Mouse (Mus musculus) embryonic facial prominence, embryonic 13.5 days (tissue): ENCODE data around the gene Snai1. TPM values are rescaled to one million over a fixed set of nuclear protein-coding genes. Genes with fewer than 3 reads are reported as not detected.

Experiments used
- ATAC-seq: fragments of 200-750 bp; cut with Nextera tagmentation; 2 replicates; pipeline ENCODE4 v1.8.0; 2017; ENCODE audit warnings: low read depth; ENCODE audit not compliant: insufficient number of reproducible peaks, insufficient read depth, low FRiP score, low TSS enrichment
- H3K27ac ChIP-seq: fragments of 300-500 bp; sonication (generic); 2 replicates; pipeline ENCODE4 v1.5.1; 2015; ENCODE audit warnings: moderate library complexity, mild to moderate bottlenecking, inconsistent platforms
- H3K27me3 ChIP-seq: fragments of 300-500 bp; sonication (generic); 2 replicates; pipeline ENCODE4 v1.6.1; 2015; ENCODE audit warnings: mild to moderate bottlenecking, inconsistent platforms
- H3K36me3 ChIP-seq: fragments of 300-500 bp; sonication (generic); 2 replicates; pipeline ENCODE4 v1.6.1; 2015; ENCODE audit warnings: mild to moderate bottlenecking, inconsistent platforms
- H3K4me1 ChIP-seq: fragments of 300-500 bp; sonication (generic); 2 replicates; pipeline ENCODE4 v1.6.1; 2015; ENCODE audit warnings: inconsistent platforms
- H3K4me2 ChIP-seq: fragments of 300-500 bp; sonication (generic); 2 replicates; pipeline ENCODE4 v1.6.1; 2015; ENCODE audit warnings: moderate library complexity, mild to moderate bottlenecking, inconsistent platforms
- H3K4me3 ChIP-seq: fragments of 300-500 bp; sonication (generic); 2 replicates; pipeline ENCODE4 v1.5.1; 2015; ENCODE audit warnings: mild to moderate bottlenecking, inconsistent platforms
- H3K9ac ChIP-seq: fragments of 300-500 bp; sonication (generic); 2 replicates; pipeline ENCODE4 v1.6.1; 2015; ENCODE audit warnings: mild to moderate bottlenecking, inconsistent platforms
- H3K9me3 ChIP-seq: fragments of 300-500 bp; sonication (generic); 2 replicates; pipeline ENCODE4 v1.6.1; 2016; ENCODE audit warnings: inconsistent platforms
- WGBS: fragments of 180-500 bp; shearing (Covaris S2); methylation state at CpG from one replicate; pipeline ENCODE4 v1.1.7; 2015; ENCODE audit warnings: mixed read lengths; 5-methylcytosine and 5-hydroxymethylcytosine counted together
- polyA plus RNA-seq: library from polyadenylated mRNA; unstranded; fragments of >200 nt; fragmentation: Nextera tagmentation; extraction: Ambion mirVana; gene quantifications from 2 replicates; pipeline ENCODE4 v1.2.1, GENCODE M21; 2015

The Snai1 gene
- 113 and 129 TPM in 2 replicates for polyA plus RNA-seq

DNA sequence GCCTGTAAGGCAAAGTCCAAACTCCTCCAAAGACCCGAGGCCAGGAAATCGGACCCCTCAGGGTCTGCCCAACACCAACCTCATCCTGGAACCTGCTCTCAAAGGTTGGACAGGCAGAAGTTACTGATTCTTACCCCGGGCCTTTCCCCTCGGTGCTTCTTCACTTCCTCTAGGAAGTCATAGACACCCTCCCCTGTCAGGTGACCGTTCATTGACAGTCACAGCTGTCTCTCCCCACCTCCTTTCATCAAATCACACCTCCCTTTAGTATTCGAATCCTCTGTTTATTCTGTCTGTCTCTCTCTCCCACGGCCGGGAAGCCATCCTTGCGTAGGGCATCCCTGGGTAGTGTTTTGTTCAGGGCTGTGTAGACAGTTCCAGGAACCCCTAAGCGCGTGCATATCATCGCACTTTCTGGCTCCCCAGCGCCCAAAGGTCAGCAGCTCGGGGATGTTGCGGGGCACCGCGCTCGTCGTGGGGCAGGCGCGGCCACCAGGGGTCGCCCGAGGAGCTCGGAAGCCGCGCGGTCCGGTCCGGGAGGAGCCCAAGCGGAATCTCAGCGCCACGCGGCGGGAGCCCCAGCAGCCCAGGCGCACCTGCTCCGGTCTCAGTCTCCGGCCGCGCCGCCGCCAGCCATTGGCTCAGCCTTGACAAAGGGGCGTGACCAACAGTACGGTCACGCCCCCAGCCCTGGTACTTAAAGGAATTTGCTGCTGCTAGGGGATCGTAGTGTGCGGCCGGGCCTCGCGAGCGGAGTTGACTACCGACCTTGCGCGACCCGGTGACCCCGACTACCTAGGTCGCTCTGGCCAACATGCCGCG is at the start of gene Snai1:
Gene Snai1, plus strand, starts transcription at position 720 of the 822 bp plus-strand sequence.
- Histone ChIP-seq H3K4me2 (peak within 1 kb of the TSS; percentile 89), H3K9me3 (no peaks in the 10 kb centered on the region), H3K27ac (peak within 1 kb of the TSS; percentile 99), H3K9ac (peak within 1 kb of the TSS; percentile 93), H3K4me3 (peak within 1 kb of the TSS; percentile 82), H3K4me1 (peaks cover 33% of the 10 kb centered on the region), H3K27me3 (peaks cover 16% of the 10 kb centered on the region), H3K36me3 (peaks cover 32% of the 10 kb centered on the region)
- ATAC-seq: peak; percentile 92
- WGBS: under 1% methylated on average over 58 of the region's 58 CpGs

DNA sequence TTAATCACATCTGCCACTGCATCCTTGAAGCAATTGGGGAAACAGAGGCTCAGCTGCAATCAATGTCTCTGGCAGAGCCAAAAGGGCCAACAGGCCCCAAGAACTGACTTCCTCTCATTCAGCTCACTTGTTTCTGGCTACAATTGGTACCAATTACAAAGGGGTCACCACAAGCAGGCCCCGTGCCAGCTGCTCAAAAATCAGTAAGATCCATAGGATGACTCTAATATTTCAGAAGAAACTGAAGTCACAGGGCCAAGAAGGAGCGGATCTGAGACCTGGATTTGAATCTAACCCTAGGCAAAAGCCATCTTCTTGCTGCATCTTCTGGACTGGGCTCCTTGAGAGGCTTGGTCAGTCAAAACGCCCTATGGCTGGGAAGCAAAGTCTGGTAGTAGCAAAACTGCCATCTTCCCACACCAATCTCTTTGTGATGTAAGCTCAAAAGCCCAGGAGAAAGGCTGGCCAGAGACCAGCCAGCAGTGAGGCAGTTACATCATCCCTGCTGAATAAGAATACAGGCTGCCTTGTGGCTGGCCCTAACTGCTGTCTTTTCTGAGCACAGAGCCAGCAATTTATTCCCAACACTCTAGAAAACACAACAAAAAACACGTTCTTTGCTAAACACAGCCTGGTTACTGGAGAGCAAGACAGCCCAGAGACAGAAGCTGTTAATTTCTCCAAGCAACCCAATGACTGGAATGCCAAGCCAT is 47.0 kb upstream of the Snai1 start:
- Histone ChIP-seq H3K36me3 (peaks cover 25% of the 10 kb centered on the region), H3K27ac (no peak overlapping the region), H3K4me3 (peak overlapping the region; percentile 100), H3K4me1 (peaks cover 30% of the 10 kb centered on the region), H3K9me3 (no peaks in the 10 kb centered on the region), H3K27me3 (no peaks in the 10 kb centered on the region), H3K9ac (peak overlapping the region; percentile 97), H3K4me2 (peak overlapping the region; percentile 96)
- no peak for ATAC-seq
- WGBS: 60% methylated on average over 4 of the region's 4 CpGs

DNA sequence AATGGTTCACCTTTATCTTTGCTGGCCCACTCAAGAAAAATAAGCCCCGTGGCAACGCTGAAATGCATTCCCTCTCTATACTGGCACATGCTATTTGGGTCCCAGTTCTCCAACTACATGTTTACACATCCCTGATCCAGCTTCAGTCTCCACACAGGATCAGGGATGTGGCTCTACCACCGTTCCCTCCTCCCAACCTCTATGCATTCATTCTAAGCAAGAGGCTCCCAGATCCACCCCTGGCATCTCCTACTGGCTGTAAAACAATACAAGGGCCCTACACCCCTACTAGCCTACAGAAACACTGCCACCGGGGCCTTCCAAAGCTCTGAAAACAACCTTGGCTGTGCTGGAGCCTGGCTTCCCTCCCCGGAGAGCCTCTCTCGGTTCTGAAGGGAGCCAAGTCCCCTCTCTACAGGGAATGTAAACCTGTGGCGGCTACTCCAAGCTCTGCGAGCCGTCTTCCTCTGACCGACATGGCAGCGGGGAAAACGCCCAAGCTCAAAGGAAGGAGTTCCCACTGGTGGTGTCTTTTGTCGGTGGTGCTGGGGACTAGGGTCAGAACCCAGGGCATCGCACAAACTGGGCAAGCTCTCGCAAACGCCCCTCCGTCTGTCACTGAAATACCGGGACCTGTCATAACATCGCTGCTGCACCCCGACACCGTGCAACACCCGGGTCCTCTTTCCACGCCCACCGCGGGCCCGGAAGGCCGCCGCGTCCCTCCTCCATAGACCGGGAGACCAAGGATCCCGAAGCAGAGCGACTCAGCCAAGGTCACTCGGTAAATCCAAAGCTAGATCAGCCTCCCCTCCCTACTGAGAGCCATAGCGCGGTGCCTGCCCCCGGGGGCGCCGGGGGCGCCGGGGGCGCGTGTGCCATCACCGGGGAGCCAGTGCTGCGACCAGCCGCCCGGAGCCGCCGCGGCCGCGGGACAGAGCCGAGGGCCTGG is 46.0 kb upstream of the Snai1 start, which contains the start of gene Rnf114:
Gene Rnf114, plus strand, starts transcription at position 889 of the 952 bp plus-strand sequence.
- peak within 1 kb of the TSS; percentile 97 for H3K27ac ChIP-seq
- H3K9ac ChIP-seq: peak within 1 kb of the TSS; percentile 97
- H3K4me3 ChIP-seq: peak within 1 kb of the TSS; percentile 100
- H3K4me1 ChIP-seq: peaks cover 30% of the 10 kb centered on the region
- 4% methylated on average over 51 of the region's 52 CpGs for WGBS
- no peaks in the 10 kb centered on the region for H3K9me3 ChIP-seq
- no peak for ATAC-seq
- no peaks in the 10 kb centered on the region for H3K27me3 ChIP-seq
- H3K36me3 ChIP-seq: peaks cover 18% of the 10 kb centered on the region
- peak within 1 kb of the TSS; percentile 96 for H3K4me2 ChIP-seq

DNA sequence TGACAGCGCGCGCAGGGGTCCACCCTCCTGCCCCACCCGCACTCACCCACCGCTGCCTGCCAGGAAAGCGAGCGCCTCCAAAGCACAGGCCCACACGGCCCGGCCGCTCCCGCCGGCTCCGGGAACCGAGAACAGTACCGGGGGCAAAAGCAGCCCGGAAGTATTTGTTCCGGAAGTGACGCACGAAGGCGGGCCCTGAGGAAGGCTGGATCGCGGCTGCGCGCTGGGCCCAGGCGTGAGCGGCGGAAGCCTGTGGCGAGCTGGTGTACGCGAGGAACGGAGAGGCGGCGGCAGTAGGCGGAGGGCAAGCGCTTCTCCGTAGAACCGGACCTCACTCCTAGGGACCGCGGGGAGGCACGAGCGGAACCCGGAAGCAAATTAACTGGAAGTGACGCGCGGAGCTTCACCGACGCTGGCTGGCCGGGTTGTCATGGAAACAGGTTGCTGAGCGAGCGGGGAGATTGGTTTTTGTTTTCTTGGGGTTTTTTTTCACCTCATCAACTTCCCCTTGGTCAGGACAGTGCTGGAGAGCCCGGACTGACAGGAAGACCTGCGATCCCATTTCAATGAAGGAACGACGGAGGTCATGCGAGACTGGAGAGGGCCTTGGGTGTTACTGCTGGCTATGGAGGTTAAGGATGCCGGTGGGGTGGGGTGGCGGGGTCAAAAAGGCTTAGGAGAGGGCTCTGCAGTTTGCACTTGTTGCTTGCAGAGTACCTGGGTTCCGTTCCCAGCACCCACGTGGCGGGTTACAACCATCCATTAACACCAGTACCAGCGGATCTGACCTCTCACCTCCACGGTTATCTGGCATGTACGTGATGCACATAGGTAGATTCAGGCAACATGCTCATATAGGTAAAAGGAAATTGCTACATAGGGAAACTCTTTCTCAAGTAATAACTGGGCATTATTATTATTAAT is 45.0 kb upstream of the Snai1 start, which contains the start of gene Spata2:
Gene Spata2, minus strand, starts transcription at position 175 of the 924 bp plus-strand sequence.
- 2% methylated on average over 63 of the region's 63 CpGs for WGBS

DNA sequence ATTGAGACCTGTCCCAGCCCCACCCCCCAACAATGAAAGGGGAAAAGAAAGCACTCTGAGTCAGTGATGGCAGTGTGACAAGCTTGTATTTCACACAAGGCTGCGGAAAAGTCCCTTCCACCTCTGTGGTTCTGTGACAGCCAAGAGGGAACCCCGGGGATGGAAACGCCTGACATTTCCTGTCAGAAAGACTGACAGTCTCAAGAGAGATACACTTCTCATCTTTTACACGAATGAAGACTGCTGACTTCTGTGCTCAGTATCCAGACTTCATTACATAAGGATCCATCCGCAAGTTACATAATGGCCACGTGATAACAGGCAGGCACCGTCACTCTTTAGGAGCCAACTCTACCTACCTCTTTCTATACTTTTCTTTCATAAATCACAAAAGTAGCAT is 41.6 kb upstream of the Snai1 start:
- no peak overlapping the region for H3K4me3 ChIP-seq
- 87% methylated on average over 7 of the region's 7 CpGs for WGBS
- H3K9ac ChIP-seq: no peak overlapping the region
- no peak overlapping the region for H3K27ac ChIP-seq
- no peak for ATAC-seq
- H3K4me2 ChIP-seq: no peak overlapping the region
- peaks cover 14% of the 10 kb centered on the region for H3K4me1 ChIP-seq
- H3K36me3 ChIP-seq: peaks cover 9% of the 10 kb centered on the region
- no peaks in the 10 kb centered on the region for H3K27me3 ChIP-seq
- no peaks in the 10 kb centered on the region for H3K9me3 ChIP-seq

More for the DNA sequence above, 45.0 kb upstream of the Snai1 start, which contains the start of gene Spata2:
- Histone ChIP-seq H3K4me3 (peak within 1 kb of the TSS; percentile 100), H3K27me3 (no peaks in the 10 kb centered on the region), H3K36me3 (peaks cover 13% of the 10 kb centered on the region), H3K4me1 (peaks cover 30% of the 10 kb centered on the region), H3K9ac (peak within 1 kb of the TSS; percentile 97), H3K4me2 (peak within 1 kb of the TSS; percentile 96), H3K27ac (peak within 1 kb of the TSS; percentile 97), H3K9me3 (no peaks in the 10 kb centered on the region)
- peak; percentile 86 for ATAC-seq

DNA sequence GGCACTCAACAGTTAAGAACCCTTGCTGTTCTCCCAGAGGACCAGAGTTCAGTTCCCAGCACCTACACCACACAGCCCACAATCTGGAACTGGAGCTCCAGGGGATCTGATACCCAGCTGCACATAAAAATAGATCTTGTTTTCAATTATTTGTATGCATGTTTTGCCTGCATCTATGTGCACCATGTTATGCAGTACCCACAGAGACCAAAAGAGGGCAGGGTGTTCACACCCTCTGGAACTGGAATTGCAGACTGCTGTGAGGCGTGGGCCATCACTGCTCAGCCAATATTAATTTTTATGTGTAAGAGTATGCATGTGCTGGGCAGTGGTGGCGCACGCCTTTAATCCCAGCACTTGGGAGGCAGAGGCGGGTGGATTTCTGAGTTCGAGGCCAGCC is 40.7 kb upstream of the Snai1 start:
- no peak for ATAC-seq
- no peaks in the 10 kb centered on the region for H3K27me3 ChIP-seq
- no peak overlapping the region for H3K27ac ChIP-seq
- no peaks in the 10 kb centered on the region for H3K9me3 ChIP-seq
- 77% methylated on average over 5 of the region's 5 CpGs for WGBS
- H3K36me3 ChIP-seq: peaks cover 9% of the 10 kb centered on the region
- no peak overlapping the region for H3K4me3 ChIP-seq
- H3K9ac ChIP-seq: no peak overlapping the region
- no peak overlapping the region for H3K4me2 ChIP-seq
- peaks cover 6% of the 10 kb centered on the region; the same call in 1 of the 2 replicates for H3K4me1 ChIP-seq

DNA sequence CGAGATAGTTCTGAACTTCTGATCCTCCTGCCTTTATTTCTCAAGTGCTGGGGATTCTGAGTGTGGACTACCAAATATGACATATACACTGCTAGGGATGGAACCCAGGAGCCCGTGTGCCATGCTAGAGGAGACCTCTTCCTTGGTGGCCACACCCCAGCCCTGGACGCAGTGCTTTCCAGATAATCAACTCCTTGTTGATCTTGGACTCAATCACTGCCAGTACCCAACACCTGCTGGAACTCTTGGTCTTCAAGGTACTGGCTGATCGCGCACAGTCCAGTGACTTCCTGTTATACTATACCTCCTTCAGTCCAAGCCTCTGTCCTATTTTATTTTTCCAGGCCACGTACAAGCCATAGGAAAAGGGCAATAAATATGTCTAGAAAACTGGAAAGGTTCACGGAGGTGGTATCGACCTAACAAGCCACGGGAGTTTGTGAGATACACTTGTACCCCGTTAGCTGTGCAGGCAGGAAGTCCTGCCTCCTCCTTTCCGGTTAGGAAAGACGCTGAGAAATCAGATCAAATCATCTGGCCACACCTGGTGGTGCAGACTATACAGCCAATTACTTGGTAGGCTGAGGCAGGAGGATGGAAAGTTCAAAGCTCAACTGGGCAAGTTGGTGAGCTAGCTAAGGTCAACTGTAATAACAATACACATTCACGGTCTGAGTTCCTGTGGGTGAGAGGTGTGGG is 35.3 kb upstream of the Snai1 start:
- no peaks in the 10 kb centered on the region for H3K27me3 ChIP-seq
- no peaks in the 10 kb centered on the region for H3K9me3 ChIP-seq
- H3K4me3 ChIP-seq: peak overlapping the region; percentile 99
- 47% methylated on average over 13 of the region's 13 CpGs for WGBS
- H3K36me3 ChIP-seq: peaks cover 17% of the 10 kb centered on the region
- H3K4me1 ChIP-seq: peaks cover 26% of the 10 kb centered on the region
- peak overlapping the region; percentile 92 for H3K4me2 ChIP-seq
- peak overlapping the region; percentile 87; the same call in 1 of the 2 replicates for H3K27ac ChIP-seq
- no peak for ATAC-seq
- no peak overlapping the region for H3K9ac ChIP-seq

DNA sequence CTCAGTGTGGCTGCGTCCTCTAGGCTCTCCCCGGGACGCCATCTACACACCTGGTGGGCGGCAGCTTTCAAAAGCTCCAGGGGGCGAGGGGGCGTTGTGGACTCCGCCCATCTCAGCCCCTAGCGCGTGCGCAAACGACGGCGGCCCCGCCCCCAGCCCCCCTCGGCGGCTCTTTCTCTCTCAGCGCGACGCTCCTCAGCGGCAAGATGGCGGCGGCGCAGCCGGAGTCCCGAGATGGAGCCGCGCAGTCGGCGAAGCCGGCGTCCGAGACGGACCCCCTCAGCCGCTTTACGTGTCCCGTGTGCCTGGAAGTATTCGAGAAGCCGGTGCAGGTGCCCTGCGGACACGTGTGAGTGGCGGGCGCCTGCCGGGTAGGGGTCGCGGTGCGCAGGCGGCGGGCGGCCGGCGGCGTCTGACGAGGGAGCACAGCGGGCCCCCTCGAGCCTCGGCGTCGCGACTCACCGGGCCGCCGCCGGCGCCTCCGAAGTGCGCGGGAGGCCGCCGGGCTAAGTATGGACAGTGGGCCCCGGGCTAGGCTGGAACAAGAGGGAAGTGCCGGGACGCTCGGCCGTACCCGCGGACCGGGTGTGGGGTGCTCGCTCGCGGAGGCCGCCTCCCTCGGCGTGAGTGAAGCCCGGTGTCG is 34.6 kb upstream of the Snai1 start:
- Histone ChIP-seq H3K36me3 (peaks cover 24% of the 10 kb centered on the region), H3K9me3 (no peaks in the 10 kb centered on the region), H3K4me2 (peak overlapping the region; percentile 92), H3K27me3 (no peaks in the 10 kb centered on the region), H3K4me1 (peaks cover 26% of the 10 kb centered on the region), H3K4me3 (peak overlapping the region; percentile 99), H3K27ac (peak overlapping the region; percentile 87), H3K9ac (peak overlapping the region; percentile 95)
- 0% methylated on average over 85 of the region's 85 CpGs for WGBS
- peak; percentile 82 for ATAC-seq

DNA sequence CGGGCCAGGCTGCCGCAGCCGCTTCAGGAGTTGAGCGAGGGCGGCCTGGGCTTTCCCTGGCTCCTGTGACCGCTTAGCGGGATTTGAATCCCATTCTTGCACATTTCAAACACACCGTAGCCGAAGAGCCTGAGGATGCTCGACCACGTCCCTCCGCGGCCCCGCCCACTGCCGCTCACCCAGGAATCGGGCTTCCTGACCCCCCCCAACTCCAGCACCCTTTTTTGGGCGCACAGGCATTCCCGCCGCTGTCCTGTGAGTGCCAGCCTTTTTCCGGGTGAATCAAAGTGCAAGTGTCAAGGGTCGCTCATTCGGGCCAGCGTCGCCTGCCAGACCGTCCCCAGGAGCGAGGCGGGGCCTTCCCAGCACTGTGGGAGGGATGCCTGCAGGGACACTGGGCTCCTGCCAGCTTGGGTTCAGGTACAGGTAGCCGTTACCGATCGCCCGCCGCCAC is 34.1 kb upstream of the Snai1 start:
- Histone ChIP-seq H3K4me2 (peak overlapping the region; percentile 92), H3K27ac (peak overlapping the region; percentile 87), H3K9me3 (no peaks in the 10 kb centered on the region), H3K4me3 (peak overlapping the region; percentile 99), H3K9ac (peak overlapping the region; percentile 95), H3K36me3 (peaks cover 29% of the 10 kb centered on the region), H3K27me3 (no peaks in the 10 kb centered on the region), H3K4me1 (peaks cover 26% of the 10 kb centered on the region)
- 0 out of 2 replicates have a peak, but pooled peaks have one; percentile 23 for ATAC-seq
- 0% methylated on average over 32 of the region's 32 CpGs for WGBS
